ENCODE assay signal across 32 mouse cellular contexts in genomic region chr1:170911907-170912660, GRCm38 (mm10). TPM values are rescaled to one million over a fixed set of nuclear protein-coding genes. Genes with fewer than 3 reads are reported as not detected.
DNase-seq lines count a peak whose midpoint lies in the region; ATAC-seq lines count a peak whose summit lies in the region.
"Had no signal": no experiment of that assay in that cellular context is flagged by ENCODE, and none has a peak within 500 bp of the region (broad histone marks: within the 10 kb centered on the region; RNA-seq: fewer than 3 reads in every experiment).

No protein-coding gene starts in this region.

- H3K4me2 ChIP-seq in midbrain, embryonic 11.5 days: no peak overlapping the region
- H3K4me2 ChIP-seq in midbrain, embryonic 13.5 days (replicated peaks): no peak overlapping the region
- H3K4me2 ChIP-seq in kidney, embryonic 16.5 days (replicated peaks; ENCODE audit: low read depth, low read length): no peak overlapping the region
- H3K4me2 ChIP-seq: hindbrain, embryonic 14.5 days; limb, embryonic 12.5 days; liver, embryonic 11.5 days; neural tube, embryonic 12.5 days had no signal

- no peak overlapping the region for H3K27ac ChIP-seq in midbrain, embryonic 11.5 days (ENCODE audit: low read depth, low read length)
- no peak overlapping the region for H3K27ac ChIP-seq in midbrain, embryonic 13.5 days
- H3K27ac ChIP-seq in kidney, embryonic 16.5 days (ENCODE audit: low read length): no peak overlapping the region
- H3K27ac ChIP-seq: hindbrain, embryonic 14.5 days; limb, embryonic 12.5 days; macrophage; neural tube, embryonic 12.5 days had no signal

- H3K36me3 ChIP-seq in midbrain, embryonic 11.5 days (ENCODE audit: control insufficient read depth, insufficient read depth, low read length): no peaks in the 10 kb centered on the region
- H3K36me3 ChIP-seq in midbrain, embryonic 13.5 days: no peaks in the 10 kb centered on the region
- no peaks in the 10 kb centered on the region for H3K36me3 ChIP-seq in kidney, embryonic 16.5 days (ENCODE audit: insufficient read depth, low read length)
- H3K36me3 ChIP-seq: limb, embryonic 12.5 days; neural tube, embryonic 12.5 days had no signal

- H3K9ac ChIP-seq in midbrain, embryonic 11.5 days (ENCODE audit: low read length): no peak overlapping the region
- H3K9ac ChIP-seq in midbrain, embryonic 13.5 days (replicated peaks): no peak overlapping the region
- no peak overlapping the region for H3K9ac ChIP-seq in kidney, embryonic 16.5 days (replicated peaks; ENCODE audit: low read length)
- H3K9ac ChIP-seq: hindbrain, embryonic 14.5 days; limb, embryonic 12.5 days; liver, postnatal 0 days; neural tube, embryonic 12.5 days had no signal

- H3K4me1 ChIP-seq in midbrain, embryonic 11.5 days (ENCODE audit: control insufficient read depth, insufficient read depth, low read length): peaks cover 7% of the 10 kb centered on the region; the same call in 1 of the 2 replicates
- peaks cover 15% of the 10 kb centered on the region for H3K4me1 ChIP-seq in midbrain, embryonic 13.5 days (replicated peaks)
- peaks cover 16% of the 10 kb centered on the region for H3K4me1 ChIP-seq in kidney, embryonic 16.5 days (ENCODE audit: insufficient read depth, low read length)

- 84% methylated on average over 11 of the region's 11 CpGs for WGBS in midbrain, embryonic 11.5 days
- 87% methylated on average over 11 of the region's 11 CpGs for WGBS in midbrain, embryonic 13.5 days
- WGBS in kidney, embryonic 16.5 days: 81% methylated on average over 11 of the region's 11 CpGs

- DNase-seq in midbrain, embryonic 11.5 days (ENCODE audit: low spot score, missing footprints): peak; percentile 51
- DNase-seq in Muller cell, postnatal 12 days (ENCODE audit: inconsistent ontology term): peak; percentile 67
- DNase-seq in urinary bladder, postnatal 25 days (ENCODE audit: low spot score): no peak
- no peak for DNase-seq in B cell, adult 2 months
- DNase-seq: adrenal gland, postnatal 10 days; cerebellum, adult 11 months; cerebellum, postnatal 10 days; gastrocnemius, postnatal 25 days; heart, postnatal 4 days; kidney, adult 8-10 months; kidney, postnatal 36 days; liver, postnatal 0 days; midbrain, embryonic 14.5 days; right cerebral cortex, postnatal 14 days; spleen, adult 18-20 months; thymus, postnatal 25 days had no signal

- no peak overlapping the region for H3K4me3 ChIP-seq in midbrain, embryonic 11.5 days (ENCODE audit: low read depth, low read length)
- H3K4me3 ChIP-seq in midbrain, embryonic 13.5 days (replicated peaks): no peak overlapping the region
- H3K4me3 ChIP-seq in kidney, embryonic 16.5 days (ENCODE audit: low read length): no peak overlapping the region
- H3K4me3 ChIP-seq: limb, embryonic 12.5 days; neural tube, embryonic 12.5 days had no signal

- H3K27me3 ChIP-seq in midbrain, embryonic 11.5 days (ENCODE audit: control insufficient read depth, insufficient read depth, low read length): peaks cover 23% of the 10 kb centered on the region
- H3K27me3 ChIP-seq in midbrain, embryonic 13.5 days: peaks cover 29% of the 10 kb centered on the region
- H3K27me3 ChIP-seq in kidney, embryonic 16.5 days (ENCODE audit: insufficient read depth, low read length): peaks cover 26% of the 10 kb centered on the region

- H3K9me3 ChIP-seq in midbrain, embryonic 11.5 days (ENCODE audit: control insufficient read depth, low read length): no peaks in the 10 kb centered on the region
- no peaks in the 10 kb centered on the region for H3K9me3 ChIP-seq in midbrain, embryonic 13.5 days
- H3K9me3 ChIP-seq in kidney, embryonic 16.5 days (ENCODE audit: low read length): no peaks in the 10 kb centered on the region
- H3K9me3 ChIP-seq: limb, embryonic 12.5 days; neural tube, embryonic 12.5 days had no signal

- ATAC-seq in midbrain, embryonic 11.5 days (ENCODE audit: low FRiP score): no peak
- no peak for ATAC-seq in midbrain, embryonic 13.5 days
- ATAC-seq in granulocyte monocyte progenitor cell, adult 5-6 weeks (replicated peaks; ENCODE audit: poor library complexity, severe bottlenecking): peak; percentile 74
- ATAC-seq in kidney, embryonic 16.5 days (ENCODE audit: low FRiP score, low TSS enrichment): no peak
- ATAC-seq: inflammation-experienced regulatory T-cells, adult 6 months; liver, postnatal 0 days; lung, postnatal 0 days had no signal

RNA-seq across cellular contexts. Expression of gene Fcrlb, which starts 0.7 kb away (rescaled TPM):
- not detected in 2 replicates for polyA plus RNA-seq in midbrain, embryonic 11.5 days (2014; fragmentation: Nextera tagmentation; extraction: Ambion mirVana)
- 0.16 and 0.26 TPM in 2 replicates for polyA plus RNA-seq in midbrain, embryonic 13.5 days (2015; fragmentation: Nextera tagmentation; extraction: Ambion mirVana)
- not detected in 2 replicates for total RNA-seq in granulocyte monocyte progenitor cell, adult 5-6 weeks (2014; fragmentation: Nextera tagmentation)
- not detected in 2 replicates for total RNA-seq in granulocyte monocyte progenitor cell, adult 5-6 weeks (2017)
- 0.18 and 0.24 TPM in 2 replicates for polyA plus RNA-seq in kidney, embryonic 16.5 days (2015; fragmentation: Nextera tagmentation; extraction: Ambion mirVana)
- total RNA-seq: gastrocnemius, postnatal 25 days; heart, adult 8-10 months; heart, postnatal 4 days; MEL had no signal
- polyA plus RNA-seq: embryonic facial prominence, embryonic 11.5 days; forebrain, embryonic 11.5 days; inflammation-experienced regulatory T-cells, adult 6 months; limb, embryonic 12.5 days; liver, embryonic 11.5 days; macrophage had no signal

RNA-seq across cellular contexts. Expression of gene Fcrla, which starts 15.3 kb away (rescaled TPM):
- not detected in 2 replicates for polyA plus RNA-seq in midbrain, embryonic 11.5 days (2014; fragmentation: Nextera tagmentation; extraction: Ambion mirVana)
- not detected in 2 replicates for polyA plus RNA-seq in midbrain, embryonic 13.5 days (2015; fragmentation: Nextera tagmentation; extraction: Ambion mirVana)
- total RNA-seq in granulocyte monocyte progenitor cell, adult 5-6 weeks (2014; fragmentation: Nextera tagmentation): not detected in 2 replicates
- total RNA-seq in granulocyte monocyte progenitor cell, adult 5-6 weeks (2017): not detected in 2 replicates
- not detected in 2 replicates for polyA plus RNA-seq in kidney, embryonic 16.5 days (2015; fragmentation: Nextera tagmentation; extraction: Ambion mirVana)
- total RNA-seq: gastrocnemius, postnatal 25 days; layer of hippocampus, adult 8-10 months; left cerebral cortex, postnatal 14 days had no signal
- polyA plus RNA-seq: embryonic facial prominence, embryonic 11.5 days; forebrain, embryonic 11.5 days; hindbrain, embryonic 14.5 days; limb, embryonic 12.5 days; midbrain, embryonic 14.5 days; neural tube, embryonic 12.5 days had no signal

RNA-seq across cellular contexts. Expression of gene Dusp12, which starts 26.7 kb away (rescaled TPM):
- 28.9 and 31.1 TPM in 2 replicates for polyA plus RNA-seq in midbrain, embryonic 11.5 days (2014; fragmentation: Nextera tagmentation; extraction: Ambion mirVana)
- 38.0 and 39.8 TPM in 2 replicates for polyA plus RNA-seq in midbrain, embryonic 13.5 days (2015; fragmentation: Nextera tagmentation; extraction: Ambion mirVana)
- total RNA-seq in granulocyte monocyte progenitor cell, adult 5-6 weeks (2014; fragmentation: Nextera tagmentation): 16.9 and 18.2 TPM in 2 replicates
- total RNA-seq in granulocyte monocyte progenitor cell, adult 5-6 weeks (2017): 10.3 and 10.9 TPM in 2 replicates
- 39.5 and 40.5 TPM in 2 replicates for polyA plus RNA-seq in kidney, embryonic 16.5 days (2015; fragmentation: Nextera tagmentation; extraction: Ambion mirVana)

RNA-seq across cellular contexts. Expression of gene Gm26620, which starts 27.2 kb away (rescaled TPM):
- polyA plus RNA-seq in midbrain, embryonic 11.5 days (2014; fragmentation: Nextera tagmentation; extraction: Ambion mirVana): 0.31 TPM in 1 of 2 replicates, not detected in the other
- 0.32 TPM in 1 of 2 replicates, not detected in the other for polyA plus RNA-seq in midbrain, embryonic 13.5 days (2015; fragmentation: Nextera tagmentation; extraction: Ambion mirVana)
- not detected in 2 replicates for total RNA-seq in granulocyte monocyte progenitor cell, adult 5-6 weeks (2014; fragmentation: Nextera tagmentation)
- not detected in 2 replicates for total RNA-seq in granulocyte monocyte progenitor cell, adult 5-6 weeks (2017)
- 0.58 and 0.64 TPM in 2 replicates for polyA plus RNA-seq in kidney, embryonic 16.5 days (2015; fragmentation: Nextera tagmentation; extraction: Ambion mirVana)
- polyA plus RNA-seq: embryonic facial prominence, embryonic 11.5 days; liver, embryonic 11.5 days had no signal

RNA-seq across cellular contexts. Expression of gene Atf6, which starts 44.5 kb away (rescaled TPM):
- polyA plus RNA-seq in midbrain, embryonic 11.5 days (2014; fragmentation: Nextera tagmentation; extraction: Ambion mirVana): 9.4 and 11.2 TPM in 2 replicates
- polyA plus RNA-seq in midbrain, embryonic 13.5 days (2015; fragmentation: Nextera tagmentation; extraction: Ambion mirVana): 7.8 and 8.3 TPM in 2 replicates
- 19.2 and 27.1 TPM in 2 replicates for total RNA-seq in granulocyte monocyte progenitor cell, adult 5-6 weeks (2014; fragmentation: Nextera tagmentation)
- 27.5 and 30.5 TPM in 2 replicates for total RNA-seq in granulocyte monocyte progenitor cell, adult 5-6 weeks (2017)
- 8.7 and 9.6 TPM in 2 replicates for polyA plus RNA-seq in kidney, embryonic 16.5 days (2015; fragmentation: Nextera tagmentation; extraction: Ambion mirVana)

Comparison
In these comparisons a context has a peak if more than half of its experiments do, and no peak if none do; other contexts are left out.
1. DNase-seq: peak in midbrain, embryonic 11.5 days (single experiment) and Muller cell, postnatal 12 days (single experiment); none in urinary bladder, postnatal 25 days (single experiment) and B cell, adult 2 months (0 of 2).